Mouse (Mus musculus): ENCODE results near the gene Adam23. TPM values are rescaled to one million over a fixed set of nuclear protein-coding genes. Genes with fewer than 3 reads are reported as not detected.

The Adam23 gene
- polyA plus RNA-seq (2015; fragmentation: Nextera tagmentation; extraction: Ambion mirVana) = 0.39 and 0.91 TPM in 2 replicates

DNA sequence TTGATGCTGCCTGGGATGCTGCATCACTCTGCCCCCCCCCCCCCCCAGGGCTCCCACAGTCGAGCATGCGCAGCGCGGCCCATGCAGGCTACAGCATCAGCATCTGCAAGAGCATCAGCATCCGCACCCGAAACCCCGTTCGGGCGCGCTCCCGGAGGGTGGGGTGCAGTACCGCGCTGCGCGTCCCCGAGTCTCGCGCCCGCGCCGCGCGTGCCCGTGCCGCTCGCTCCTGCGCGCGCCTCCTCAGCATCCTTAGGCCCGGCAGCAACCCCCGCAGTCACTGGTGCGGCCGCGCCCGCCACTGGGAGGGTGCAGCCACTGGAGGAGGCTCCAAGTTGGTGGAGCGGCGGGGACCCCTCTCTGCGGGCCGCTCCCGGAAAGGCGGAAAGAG, at the start of gene Adam23:
Gene Adam23 (plus strand): TSS at position 236 of the 391 bp plus-strand sequence.
- H3K4me2 ChIP-seq (ENCODE audit: low read depth, low read length) = peak within 1 kb of the TSS; percentile 48
- ATAC-seq (ENCODE audit: low read depth) = no peak
- H3K4me1 ChIP-seq (ENCODE audit: control insufficient read depth, low read depth, low read length) = no peaks in the 10 kb centered on the region
- no peak within 1 kb of the TSS for H3K9ac ChIP-seq (ENCODE audit: low read depth, low read length)
- H3K4me3 ChIP-seq (ENCODE audit: low read depth, low read length) = peak within 1 kb of the TSS; percentile 48
- H3K27ac ChIP-seq (ENCODE audit: low read length) = no peak within 1 kb of the TSS
- no peaks in the 10 kb centered on the region for H3K36me3 ChIP-seq (ENCODE audit: control insufficient read depth, insufficient read depth)
- no peaks in the 10 kb centered on the region for H3K9me3 ChIP-seq (replicated peaks; ENCODE audit: control insufficient read depth, low read length)
- peaks cover 29% of the 10 kb centered on the region for H3K27me3 ChIP-seq (ENCODE audit: control insufficient read depth, insufficient read depth, low read depth, low read length)
- WGBS (ENCODE audit: insufficient replicate concordance) = under 1% methylated on average over 40 of the region's 41 CpGs

- Histone ChIP-seq H3K27ac (ENCODE audit: low read length) (no peak overlapping the region), H3K9ac (ENCODE audit: low read depth, low read length) (no peak overlapping the region), H3K9me3 (replicated peaks; ENCODE audit: control insufficient read depth, low read length) (no peaks in the 10 kb centered on the region), H3K36me3 (ENCODE audit: control insufficient read depth, insufficient read depth) (no peaks in the 10 kb centered on the region), H3K4me1 (ENCODE audit: control insufficient read depth, low read depth, low read length) (no peaks in the 10 kb centered on the region), H3K4me2 (ENCODE audit: low read depth, low read length) (no peak overlapping the region), H3K4me3 (ENCODE audit: low read depth, low read length) (no peak overlapping the region), H3K27me3 (ENCODE audit: control insufficient read depth, insufficient read depth, low read depth, low read length) (no peaks in the 10 kb centered on the region)
- ATAC-seq (ENCODE audit: low read depth) = no peak
- 45% methylated on average over 5 of the region's 5 CpGs for WGBS (ENCODE audit: insufficient replicate concordance)
These were observed 44.6 kb upstream of the Adam23 start for GRCm38 (mm10) chr1:63401130-63401529.

GRCm38 (mm10) chr1:63403601-63404000, 42.1 kb upstream of the Adam23 start:
- H3K36me3 ChIP-seq (ENCODE audit: control insufficient read depth, insufficient read depth) = no peaks in the 10 kb centered on the region
- ATAC-seq (ENCODE audit: low read depth) = no peak
- H3K4me2 ChIP-seq (ENCODE audit: low read depth, low read length) = no peak overlapping the region
- H3K27ac ChIP-seq (ENCODE audit: low read length) = no peak overlapping the region
- no peaks in the 10 kb centered on the region for H3K27me3 ChIP-seq (ENCODE audit: control insufficient read depth, insufficient read depth, low read depth, low read length)
- H3K9me3 ChIP-seq (replicated peaks; ENCODE audit: control insufficient read depth, low read length) = no peaks in the 10 kb centered on the region
- no peaks in the 10 kb centered on the region for H3K4me1 ChIP-seq (ENCODE audit: control insufficient read depth, low read depth, low read length)
- H3K4me3 ChIP-seq (ENCODE audit: low read depth, low read length) = no peak overlapping the region
- H3K9ac ChIP-seq (ENCODE audit: low read depth, low read length) = no peak overlapping the region
- WGBS (ENCODE audit: insufficient replicate concordance) = 28% methylated on average over 4 of the region's 4 CpGs

- H3K4me2 ChIP-seq (ENCODE audit: low read depth, low read length) = no peak overlapping the region
- no peak overlapping the region for H3K27ac ChIP-seq (ENCODE audit: low read length)
- H3K36me3 ChIP-seq (ENCODE audit: control insufficient read depth, insufficient read depth) = no peaks in the 10 kb centered on the region
- H3K4me1 ChIP-seq (ENCODE audit: control insufficient read depth, low read depth, low read length) = no peaks in the 10 kb centered on the region
- H3K9ac ChIP-seq (ENCODE audit: low read depth, low read length) = no peak overlapping the region
- no peaks in the 10 kb centered on the region for H3K9me3 ChIP-seq (replicated peaks; ENCODE audit: control insufficient read depth, low read length)
- no peak for ATAC-seq (ENCODE audit: low read depth)
- no peak overlapping the region for H3K4me3 ChIP-seq (ENCODE audit: low read depth, low read length)
- 13% methylated on average over 6 of the region's 6 CpGs for WGBS (ENCODE audit: insufficient replicate concordance)
- no peaks in the 10 kb centered on the region for H3K27me3 ChIP-seq (ENCODE audit: control insufficient read depth, insufficient read depth, low read depth, low read length)
These were observed 37.3 kb upstream of the Adam23 start for GRCm38 (mm10) chr1:63408344-63408743.

- H3K9me3 ChIP-seq (replicated peaks; ENCODE audit: control insufficient read depth, low read length) = no peaks in the 10 kb centered on the region
- 37% methylated on average over 8 of the region's 8 CpGs for WGBS (ENCODE audit: insufficient replicate concordance)
- no peak for ATAC-seq (ENCODE audit: low read depth)
These were observed 27.2 kb upstream of the Adam23 start for GRCm38 (mm10) chr1:63418491-63418890.

DNA sequence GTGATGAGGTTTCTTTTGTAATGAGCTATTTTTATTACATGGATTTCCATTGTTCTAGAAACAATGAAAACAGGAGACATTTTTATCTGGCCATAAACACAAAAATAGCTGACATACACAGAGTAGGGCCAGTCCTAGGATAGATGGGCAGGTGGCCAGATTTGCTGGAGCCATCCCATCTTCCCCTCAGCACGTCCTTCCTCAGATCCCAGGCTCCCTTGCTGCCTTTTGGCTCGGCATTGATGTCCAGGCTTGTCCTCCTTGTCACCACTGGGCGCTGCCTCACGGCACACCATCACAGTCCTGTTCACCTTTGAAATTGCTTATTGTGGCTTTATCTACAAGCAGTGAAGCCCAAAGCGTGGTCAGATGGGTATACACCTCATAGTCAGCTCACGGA, 15.0 kb upstream of the Adam23 start:
- Histone ChIP-seq H3K27ac (ENCODE audit: low read length) (no peak overlapping the region), H3K9ac (ENCODE audit: low read depth, low read length) (no peak overlapping the region), H3K4me2 (ENCODE audit: low read depth, low read length) (no peak overlapping the region), H3K4me1 (ENCODE audit: control insufficient read depth, low read depth, low read length) (no peaks in the 10 kb centered on the region), H3K9me3 (replicated peaks; ENCODE audit: control insufficient read depth, low read length) (no peaks in the 10 kb centered on the region), H3K36me3 (ENCODE audit: control insufficient read depth, insufficient read depth) (no peaks in the 10 kb centered on the region), H3K4me3 (ENCODE audit: low read depth, low read length) (no peak overlapping the region), H3K27me3 (ENCODE audit: control insufficient read depth, insufficient read depth, low read depth, low read length) (no peaks in the 10 kb centered on the region)
- WGBS (ENCODE audit: insufficient replicate concordance) = 54% methylated on average over 6 of the region's 6 CpGs
- ATAC-seq (ENCODE audit: low read depth) = peak; percentile 43; the same call in 1 of the 2 replicates

More at GRCm38 (mm10) chr1:63418491-63418890, 27.2 kb upstream of the Adam23 start:
- H3K9ac ChIP-seq (ENCODE audit: low read depth, low read length) = no peak overlapping the region
- no peaks in the 10 kb centered on the region for H3K4me1 ChIP-seq (ENCODE audit: control insufficient read depth, low read depth, low read length)
- no peak overlapping the region for H3K4me2 ChIP-seq (ENCODE audit: low read depth, low read length)
- H3K4me3 ChIP-seq (ENCODE audit: low read depth, low read length) = no peak overlapping the region
- H3K27ac ChIP-seq (ENCODE audit: low read length) = no peak overlapping the region
- no peaks in the 10 kb centered on the region for H3K36me3 ChIP-seq (ENCODE audit: control insufficient read depth, insufficient read depth)
- no peaks in the 10 kb centered on the region for H3K27me3 ChIP-seq (ENCODE audit: control insufficient read depth, insufficient read depth, low read depth, low read length)

DNA sequence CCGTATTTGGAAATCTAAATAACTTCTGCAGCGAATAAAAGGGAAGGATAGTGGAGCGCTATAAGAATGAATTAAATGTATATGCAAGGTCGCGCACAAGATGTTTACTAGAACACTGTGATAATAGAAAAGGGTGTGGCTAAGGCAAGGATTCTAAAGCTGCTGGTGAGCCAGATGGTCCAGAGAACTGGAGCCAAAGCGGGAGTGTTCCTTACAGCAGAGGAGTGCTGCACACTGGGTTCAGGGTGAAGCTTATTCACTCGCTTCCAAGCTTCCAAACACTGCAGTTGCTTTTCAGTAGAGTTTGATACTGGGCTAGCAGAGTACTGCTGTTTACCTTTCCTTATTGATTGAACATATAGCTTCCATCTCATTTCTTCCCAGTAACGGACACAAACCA, 14.5 kb upstream of the Adam23 start:
- no peaks in the 10 kb centered on the region for H3K4me1 ChIP-seq (ENCODE audit: control insufficient read depth, low read depth, low read length)
- no peak for ATAC-seq (ENCODE audit: low read depth)
- 76% methylated on average over 8 of the region's 8 CpGs for WGBS (ENCODE audit: insufficient replicate concordance)
- H3K9ac ChIP-seq (ENCODE audit: low read depth, low read length) = no peak overlapping the region
- no peaks in the 10 kb centered on the region for H3K9me3 ChIP-seq (replicated peaks; ENCODE audit: control insufficient read depth, low read length)
- no peak overlapping the region for H3K27ac ChIP-seq (ENCODE audit: low read length)
- H3K4me3 ChIP-seq (ENCODE audit: low read depth, low read length) = no peak overlapping the region
- no peaks in the 10 kb centered on the region for H3K36me3 ChIP-seq (ENCODE audit: control insufficient read depth, insufficient read depth)
- no peaks in the 10 kb centered on the region for H3K27me3 ChIP-seq (ENCODE audit: control insufficient read depth, insufficient read depth, low read depth, low read length)
- H3K4me2 ChIP-seq (ENCODE audit: low read depth, low read length) = no peak overlapping the region

DNA sequence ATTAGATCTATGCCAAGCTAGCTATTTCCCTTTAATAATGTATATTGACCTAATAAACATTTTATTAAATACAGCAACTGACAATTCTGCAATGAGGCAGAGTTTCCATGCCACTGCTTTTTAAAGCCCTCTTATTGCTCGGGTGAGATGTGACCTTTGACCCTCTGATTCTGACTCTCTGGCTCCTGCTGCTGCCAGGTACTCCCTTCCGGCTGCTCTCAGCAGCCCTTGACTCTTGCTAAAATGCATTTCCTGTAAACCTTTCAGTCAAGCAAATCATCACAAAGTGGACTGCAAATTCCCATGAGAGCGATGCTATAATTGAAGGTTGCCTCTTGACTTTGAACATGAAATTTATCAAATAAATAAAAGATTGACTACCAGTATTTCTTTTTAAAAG, 13.8 kb upstream of the Adam23 start:
- Histone ChIP-seq H3K27me3 (ENCODE audit: control insufficient read depth, insufficient read depth, low read depth, low read length) (no peaks in the 10 kb centered on the region), H3K9me3 (replicated peaks; ENCODE audit: control insufficient read depth, low read length) (no peaks in the 10 kb centered on the region), H3K4me3 (ENCODE audit: low read depth, low read length) (no peak overlapping the region), H3K4me1 (ENCODE audit: control insufficient read depth, low read depth, low read length) (no peaks in the 10 kb centered on the region), H3K27ac (ENCODE audit: low read length) (no peak overlapping the region), H3K4me2 (ENCODE audit: low read depth, low read length) (no peak overlapping the region), H3K36me3 (ENCODE audit: control insufficient read depth, insufficient read depth) (no peaks in the 10 kb centered on the region), H3K9ac (ENCODE audit: low read depth, low read length) (no peak overlapping the region)
- ATAC-seq (ENCODE audit: low read depth) = no peak
- WGBS (ENCODE audit: insufficient replicate concordance) = 51% methylated on average over 3 of the region's 3 CpGs

- no peaks in the 10 kb centered on the region for H3K36me3 ChIP-seq (ENCODE audit: control insufficient read depth, insufficient read depth)
- H3K9me3 ChIP-seq (replicated peaks; ENCODE audit: control insufficient read depth, low read length) = no peaks in the 10 kb centered on the region
- no peak overlapping the region for H3K4me3 ChIP-seq (ENCODE audit: low read depth, low read length)
- H3K27ac ChIP-seq (ENCODE audit: low read length) = no peak overlapping the region
- H3K4me1 ChIP-seq (ENCODE audit: control insufficient read depth, low read depth, low read length) = no peaks in the 10 kb centered on the region
- WGBS (ENCODE audit: insufficient replicate concordance) = 50% methylated on average over 7 of the region's 7 CpGs
- no peaks in the 10 kb centered on the region for H3K27me3 ChIP-seq (ENCODE audit: control insufficient read depth, insufficient read depth, low read depth, low read length)
- H3K9ac ChIP-seq (ENCODE audit: low read depth, low read length) = no peak overlapping the region
- H3K4me2 ChIP-seq (ENCODE audit: low read depth, low read length) = no peak overlapping the region
- ATAC-seq (ENCODE audit: low read depth) = no peak
These were observed 11.6 kb upstream of the Adam23 start for GRCm38 (mm10) chr1:63434052-63434451.

Measured in liver, embryonic 16.5 days (tissue).